Mouse (Mus musculus) urinary bladder, adult 2 months (tissue): ENCODE data around the gene E330014E10Rik. TPM values are rescaled to one million over a fixed set of nuclear protein-coding genes. Genes with fewer than 3 reads are reported as not detected.
"Not testable (repeated sequence)": the region's sequence is repeated elsewhere in the genome, so short reads cannot be mapped to it uniquely, and the experiment has no call there.

Experiments used
- DNase-seq: peaks from one replicate; pipeline ENCODE4 v3.0.0; 2022; ENCODE audit warnings: low spot score
- polyA plus RNA-seq: library from polyadenylated mRNA; depleted of rRNA; stranded (reverse); fragments of >200 nt; gene quantifications from 2 replicates; pipeline ENCODE4 v1.2.3, GENCODE M21; 2012; rRNA removed

Gene E330014E10Rik
- polyA plus RNA-seq = not detected in 2 replicates

GRCm38 (mm10) chr5:95775690-95776089 is at the start of gene E330014E10Rik:
E330014E10Rik (plus strand) TSS chr5:95775990.
- DNase-seq = not testable (repeated sequence)

- not testable (repeated sequence) for DNase-seq
Measured at GRCm38 (mm10) chr5:95736073-95736472, 39.7 kb upstream of the E330014E10Rik start, which contains the start of gene Gm7978. Gm7978 (minus strand) TSS chr5:95736173.

- not testable (repeated sequence) for DNase-seq
Measured at GRCm38 (mm10) chr5:95741714-95742113, 34.1 kb upstream of the E330014E10Rik start, which contains the start of gene Gm7982. Gm7982 (plus strand) TSS chr5:95742014.

- not testable (repeated sequence) for DNase-seq
Measured at GRCm38 (mm10) chr5:95810841-95811240, 35.1 kb downstream of the E330014E10Rik start.

GRCm38 (mm10) chr5:95836580-95836979 is 60.8 kb downstream of the E330014E10Rik start:
- DNase-seq = no peak

GRCm38 (mm10) chr5:95854030-95854429 is 78.2 kb downstream of the E330014E10Rik start:
- no peak for DNase-seq

Other genes starting within 250 kb of the E330014E10Rik start
- gene Gm7971, start 181.1 kb upstream of the E330014E10Rik start, polyA plus RNA-seq = not detected in 2 replicates
- gene Gm7978, start 39.8 kb upstream of the E330014E10Rik start, polyA plus RNA-seq = not detected in 2 replicates
- not detected in 2 replicates for gene Gm7982, start 34.0 kb upstream of the E330014E10Rik start, polyA plus RNA-seq
- 2.7 and 3.3 TPM in 2 replicates for gene Cxcl13, start 181.0 kb downstream of the E330014E10Rik start, polyA plus RNA-seq